Mouse (Mus musculus): ENCODE data around the gene Nckap5. TPM values are rescaled to one million over a fixed set of nuclear protein-coding genes. Genes with fewer than 3 reads are reported as not detected.

Gene Nckap5
- polyA plus RNA-seq, 1 experiment, result not detected

- Histone ChIP-seq H3K79me2 (ENCODE audit: control insufficient read depth, insufficient read depth) (no peaks in the 10 kb centered on the region), H3K79me3 (ENCODE audit: low read depth) (no peaks in the 10 kb centered on the region), H3K4me3 (ENCODE audit: insufficient read depth, poor library complexity, severe bottlenecking) (no peak overlapping the region), H3ac (ENCODE audit: control insufficient read depth, insufficient read length, low read depth) (no peak overlapping the region), H3K27me3 (ENCODE audit: control insufficient read depth, insufficient read depth, insufficient read length) (no peaks in the 10 kb centered on the region), H3K36me3 (ENCODE audit: control insufficient read depth, insufficient read depth) (no peaks in the 10 kb centered on the region)
- TF ChIP-seq CEBPB (IDR thresholded peaks at IDR 0.05; ENCODE audit: low read depth) (no peak), MYOD1 (IDR thresholded peaks at IDR 0.05; ENCODE audit: control insufficient read depth, insufficient read length, low read depth) (no peak), MYOG (IDR thresholded peaks at IDR 0.05; ENCODE audit: control insufficient read depth, extremely low read depth, insufficient read length) (no peak), USF1 (IDR thresholded peaks at IDR 0.05; ENCODE audit: low read depth) (no peak), FOSL1 (IDR thresholded peaks at IDR 0.05; ENCODE audit: insufficient read depth, low read length, poor library complexity, severe bottlenecking) (no peak), CTCF (IDR thresholded peaks at IDR 0.05; ENCODE audit: control insufficient read depth, insufficient read depth, insufficient read length) (no peak), MAX (IDR thresholded peaks at IDR 0.05) (no peak)
These were observed 312.5 kb downstream of the Nckap5 start for GRCm38 (mm10) chr1:126518067-126518466.

GRCm38 (mm10) chr1:126517427-126517826, 313.2 kb downstream of the Nckap5 start:
- H3K79me2 ChIP-seq (ENCODE audit: control insufficient read depth, insufficient read depth), result no peaks in the 10 kb centered on the region
- H3K79me3 ChIP-seq (ENCODE audit: low read depth), result no peaks in the 10 kb centered on the region
- no peaks in the 10 kb centered on the region for H3K27me3 ChIP-seq (ENCODE audit: control insufficient read depth, insufficient read depth, insufficient read length)
- H3K4me3 ChIP-seq (ENCODE audit: insufficient read depth, poor library complexity, severe bottlenecking), result no peak overlapping the region
- H3K36me3 ChIP-seq (ENCODE audit: control insufficient read depth, insufficient read depth), result no peaks in the 10 kb centered on the region
- H3ac ChIP-seq (ENCODE audit: control insufficient read depth, insufficient read length, low read depth), result no peak overlapping the region
- TF ChIP-seq MAX (IDR thresholded peaks at IDR 0.05) (no peak), USF1 (IDR thresholded peaks at IDR 0.05; ENCODE audit: low read depth) (no peak), FOSL1 (IDR thresholded peaks at IDR 0.05; ENCODE audit: insufficient read depth, low read length, poor library complexity, severe bottlenecking) (no peak), CTCF (IDR thresholded peaks at IDR 0.05; ENCODE audit: control insufficient read depth, insufficient read depth, insufficient read length) (no peak), MYOD1 (IDR thresholded peaks at IDR 0.05; ENCODE audit: control insufficient read depth, insufficient read length, low read depth) (no peak), CEBPB (IDR thresholded peaks at IDR 0.05; ENCODE audit: low read depth) (no peak), MYOG (IDR thresholded peaks at IDR 0.05; ENCODE audit: control insufficient read depth, extremely low read depth, insufficient read length) (no peak)

- TF ChIP-seq USF1 (IDR thresholded peaks at IDR 0.05; ENCODE audit: low read depth), result no peak
- no peak for TF ChIP-seq MYOD1 (IDR thresholded peaks at IDR 0.05; ENCODE audit: control insufficient read depth, insufficient read length, low read depth)
- no peak for TF ChIP-seq MAX (IDR thresholded peaks at IDR 0.05)
- TF ChIP-seq MYOG (IDR thresholded peaks at IDR 0.05; ENCODE audit: control insufficient read depth, extremely low read depth, insufficient read length), result no peak
- TF ChIP-seq CTCF (IDR thresholded peaks at IDR 0.05; ENCODE audit: control insufficient read depth, insufficient read depth, insufficient read length), result no peak
- TF ChIP-seq FOSL1 (IDR thresholded peaks at IDR 0.05; ENCODE audit: insufficient read depth, low read length, poor library complexity, severe bottlenecking), result no peak
- TF ChIP-seq CEBPB (IDR thresholded peaks at IDR 0.05; ENCODE audit: low read depth), result no peak
- no peaks in the 10 kb centered on the region for H3K36me3 ChIP-seq (ENCODE audit: control insufficient read depth, insufficient read depth)
- H3K27me3 ChIP-seq (ENCODE audit: control insufficient read depth, insufficient read depth, insufficient read length), result no peaks in the 10 kb centered on the region
- no peak overlapping the region for H3ac ChIP-seq (ENCODE audit: control insufficient read depth, insufficient read length, low read depth)
- no peaks in the 10 kb centered on the region for H3K79me2 ChIP-seq (ENCODE audit: control insufficient read depth, insufficient read depth)
- no peaks in the 10 kb centered on the region for H3K79me3 ChIP-seq (ENCODE audit: low read depth)
- no peak overlapping the region for H3K4me3 ChIP-seq (ENCODE audit: insufficient read depth, poor library complexity, severe bottlenecking)
These were observed 315.4 kb downstream of the Nckap5 start for GRCm38 (mm10) chr1:126515054-126515756.

- Histone ChIP-seq H3K36me3 (ENCODE audit: control insufficient read depth, insufficient read depth) (no peaks in the 10 kb centered on the region), H3K79me2 (ENCODE audit: control insufficient read depth, insufficient read depth) (no peaks in the 10 kb centered on the region), H3ac (ENCODE audit: control insufficient read depth, insufficient read length, low read depth) (no peak overlapping the region), H3K4me3 (ENCODE audit: insufficient read depth, poor library complexity, severe bottlenecking) (no peak overlapping the region), H3K27me3 (ENCODE audit: control insufficient read depth, insufficient read depth, insufficient read length) (no peaks in the 10 kb centered on the region), H3K79me3 (ENCODE audit: low read depth) (no peaks in the 10 kb centered on the region)
- TF ChIP-seq USF1 (IDR thresholded peaks at IDR 0.05; ENCODE audit: low read depth), result peak; percentile 67
- TF ChIP-seq MAX (IDR thresholded peaks at IDR 0.05), result peak; percentile 65
- peak; percentile 69 for TF ChIP-seq MYOD1 (IDR thresholded peaks at IDR 0.05; ENCODE audit: control insufficient read depth, insufficient read length, low read depth)
- no peak for TF ChIP-seq CTCF (IDR thresholded peaks at IDR 0.05; ENCODE audit: control insufficient read depth, insufficient read depth, insufficient read length)
- peak; percentile 0 for TF ChIP-seq CEBPB (IDR thresholded peaks at IDR 0.05; ENCODE audit: low read depth)
- peak; percentile 86 for TF ChIP-seq FOSL1 (IDR thresholded peaks at IDR 0.05; ENCODE audit: insufficient read depth, low read length, poor library complexity, severe bottlenecking)
- TF ChIP-seq MYOG (IDR thresholded peaks at IDR 0.05; ENCODE audit: control insufficient read depth, extremely low read depth, insufficient read length), result no peak
These were observed 318.7 kb downstream of the Nckap5 start for GRCm38 (mm10) chr1:126511835-126512445.

- H3K79me3 ChIP-seq (ENCODE audit: low read depth), result no peaks in the 10 kb centered on the region
- no peaks in the 10 kb centered on the region for H3K36me3 ChIP-seq (ENCODE audit: control insufficient read depth, insufficient read depth)
- no peaks in the 10 kb centered on the region for H3K27me3 ChIP-seq (ENCODE audit: control insufficient read depth, insufficient read depth, insufficient read length)
These were observed 325.9 kb downstream of the Nckap5 start for GRCm38 (mm10) chr1:126504717-126505116.

More at GRCm38 (mm10) chr1:126504717-126505116, 325.9 kb downstream of the Nckap5 start:
- H3K4me3 ChIP-seq (ENCODE audit: insufficient read depth, poor library complexity, severe bottlenecking), result no peak overlapping the region
- H3K79me2 ChIP-seq (ENCODE audit: control insufficient read depth, insufficient read depth), result no peaks in the 10 kb centered on the region
- H3ac ChIP-seq (ENCODE audit: control insufficient read depth, insufficient read length, low read depth), result no peak overlapping the region
- TF ChIP-seq MAX (IDR thresholded peaks at IDR 0.05) (no peak), MYOG (IDR thresholded peaks at IDR 0.05; ENCODE audit: control insufficient read depth, extremely low read depth, insufficient read length) (no peak), USF1 (IDR thresholded peaks at IDR 0.05; ENCODE audit: low read depth) (no peak)

Measured in C2C12 (cell line).